Mouse (Mus musculus): ENCODE data around the gene Ndufb3. TPM values are rescaled to one million over a fixed set of nuclear protein-coding genes. Genes with fewer than 3 reads are reported as not detected.
"Not testable (repeated sequence)": the region's sequence is repeated elsewhere in the genome, so short reads cannot be mapped to it uniquely, and the experiment has no call there.

The Ndufb3 gene
- polyA plus RNA-seq, 1 experiment from 2014 or later, result 170 TPM

DNA sequence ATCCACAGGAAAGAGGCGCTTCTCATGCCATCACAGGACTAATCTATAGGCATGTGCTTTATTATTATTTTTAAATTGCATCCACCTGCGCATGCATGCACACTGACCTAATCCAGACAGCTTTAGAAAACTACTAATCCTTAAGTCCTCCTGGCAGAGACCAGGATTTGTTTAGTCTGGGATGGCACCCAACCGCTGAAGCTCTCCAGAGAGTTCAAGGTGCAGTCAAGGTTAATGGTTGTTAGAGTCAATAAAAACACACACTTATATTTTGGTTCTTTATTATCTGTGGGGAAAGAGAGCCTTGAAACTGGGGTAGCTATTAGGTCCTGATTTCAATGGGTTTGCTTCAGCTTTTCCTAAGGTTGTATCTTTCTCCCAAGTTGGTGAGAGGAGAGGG lies 35.1 kb downstream of the Ndufb3 start:
- Histone ChIP-seq H3K36me3 (replicated peaks) (no peaks in the 10 kb centered on the region), H3K9ac (no peak overlapping the region), H3K4me3 (no peak overlapping the region), H3K9me3 (no peaks in the 10 kb centered on the region), H3K4me1 (no peaks in the 10 kb centered on the region), H3K4me2 (no peak overlapping the region), H3K27me3 (replicated peaks) (no peaks in the 10 kb centered on the region), H3K27ac (no peak overlapping the region)
- WGBS, result 87% methylated on average over 3 of the region's 3 CpGs
- no peak for ATAC-seq (replicated peaks)

DNA sequence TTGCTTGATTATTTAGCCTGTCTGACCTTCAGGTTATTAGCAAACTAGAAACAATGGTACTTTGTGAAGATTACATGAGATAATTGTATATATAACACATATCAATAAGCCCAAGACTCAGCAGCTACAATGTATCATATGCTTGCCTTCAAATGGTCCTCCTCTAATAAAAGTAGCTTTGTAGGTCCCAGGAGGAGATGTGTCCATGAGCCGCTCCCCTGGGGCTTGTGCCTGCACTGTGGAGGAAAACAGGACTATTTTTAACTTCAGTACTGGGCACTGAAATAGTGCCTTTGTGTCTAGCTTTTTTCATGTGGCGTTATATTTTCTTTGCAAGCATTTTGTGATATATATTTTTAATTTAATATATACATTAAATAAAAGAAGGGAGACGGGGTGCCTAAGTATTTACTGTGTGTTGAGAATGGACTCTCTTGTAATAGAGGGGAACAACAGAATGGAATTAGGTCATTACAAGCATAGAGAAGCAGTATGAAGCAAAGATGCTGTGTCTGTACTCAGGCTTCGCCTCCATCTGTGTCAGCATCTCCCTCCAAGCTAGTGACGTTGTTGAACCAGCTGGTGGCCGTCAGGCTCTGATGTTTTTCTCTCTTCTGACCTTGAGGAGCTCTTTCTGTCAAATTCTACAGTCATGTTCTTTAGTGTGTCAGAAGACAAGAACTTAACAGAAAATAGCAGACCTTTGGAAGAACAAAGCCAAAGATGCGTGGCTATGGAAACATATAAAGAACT lies 36.0 kb downstream of the Ndufb3 start:
- no peaks in the 10 kb centered on the region for H3K9me3 ChIP-seq
- H3K4me1 ChIP-seq, result no peaks in the 10 kb centered on the region
- H3K27me3 ChIP-seq (replicated peaks), result no peaks in the 10 kb centered on the region
- H3K27ac ChIP-seq, result no peak overlapping the region
- no peak overlapping the region for H3K4me3 ChIP-seq
- H3K36me3 ChIP-seq (replicated peaks), result no peaks in the 10 kb centered on the region
- H3K4me2 ChIP-seq, result no peak overlapping the region
- WGBS, result 67% methylated on average over 7 of the region's 7 CpGs
- no peak overlapping the region for H3K9ac ChIP-seq
- no peak for ATAC-seq (replicated peaks)

- 67% methylated on average over 2 of the region's 2 CpGs for WGBS
Measured at GRCm38 (mm10) chr1:58628847-58629246, 42.7 kb downstream of the Ndufb3 start.

More at GRCm38 (mm10) chr1:58628847-58629246, 42.7 kb downstream of the Ndufb3 start:
- not testable (repeated sequence) for H3K4me2 ChIP-seq; ATAC-seq (replicated peaks); H3K9ac ChIP-seq; H3K36me3 ChIP-seq (replicated peaks); H3K4me3 ChIP-seq; H3K27me3 ChIP-seq (replicated peaks); H3K27ac ChIP-seq; H3K4me1 ChIP-seq; H3K9me3 ChIP-seq

Other genes with a start within 250 kb of the Ndufb3 start
- gene Bzw1, start 193.5 kb upstream of the Ndufb3 start, polyA plus RNA-seq (2015; fragmentation: Nextera tagmentation; extraction: Ambion mirVana), result 310 and 332 TPM in 2 replicates
- gene Clk1, start 162.3 kb upstream of the Ndufb3 start, polyA plus RNA-seq (2015; fragmentation: Nextera tagmentation; extraction: Ambion mirVana), result 159 and 170 TPM in 2 replicates
- 57.6 and 59.5 TPM in 2 replicates for gene Nif3l1, start 141.2 kb upstream of the Ndufb3 start, polyA plus RNA-seq (2015; fragmentation: Nextera tagmentation; extraction: Ambion mirVana)
- 46.6 and 51.0 TPM in 2 replicates for gene Ppil3, start 140.9 kb upstream of the Ndufb3 start, polyA plus RNA-seq (2015; fragmentation: Nextera tagmentation; extraction: Ambion mirVana)
- 21.3 and 22.1 TPM in 2 replicates for gene Orc2, start 81.3 kb upstream of the Ndufb3 start, polyA plus RNA-seq (2015; fragmentation: Nextera tagmentation; extraction: Ambion mirVana)
- 13.7 and 15.6 TPM in 2 replicates for gene Fam126b, start 61 bp upstream of the Ndufb3 start, polyA plus RNA-seq (2015; fragmentation: Nextera tagmentation; extraction: Ambion mirVana)
- gene Als2cr12, start 109.6 kb downstream of the Ndufb3 start, polyA plus RNA-seq (2015; fragmentation: Nextera tagmentation; extraction: Ambion mirVana), result not detected in 2 replicates
- gene Cflar, start 125.1 kb downstream of the Ndufb3 start, polyA plus RNA-seq (2015; fragmentation: Nextera tagmentation; extraction: Ambion mirVana), result 15.3 and 16.1 TPM in 2 replicates
- gene Casp8, start 209.0 kb downstream of the Ndufb3 start, polyA plus RNA-seq (2015; fragmentation: Nextera tagmentation; extraction: Ambion mirVana), result 5.3 and 5.5 TPM in 2 replicates

Measured in midbrain, embryonic 15.5 days (tissue).